Mouse (Mus musculus) megakaryocyte, embryonic 14.5 days (primary cell): ENCODE measurements around the gene Copz1.

Source experiments
- FLI1 ChIP-seq: IDR thresholded peaks from 2 replicates; pipeline ENCODE4 v1.6.1; 2012; ENCODE audit warnings: low read length, inconsistent platforms, mixed read lengths
- GATA1 ChIP-seq: IDR thresholded peaks from 3 replicates; pipeline ENCODE4 v1.6.1; 2012; ENCODE audit warnings: mixed read lengths, low read length, inconsistent platforms, borderline replicate concordance

DNA sequence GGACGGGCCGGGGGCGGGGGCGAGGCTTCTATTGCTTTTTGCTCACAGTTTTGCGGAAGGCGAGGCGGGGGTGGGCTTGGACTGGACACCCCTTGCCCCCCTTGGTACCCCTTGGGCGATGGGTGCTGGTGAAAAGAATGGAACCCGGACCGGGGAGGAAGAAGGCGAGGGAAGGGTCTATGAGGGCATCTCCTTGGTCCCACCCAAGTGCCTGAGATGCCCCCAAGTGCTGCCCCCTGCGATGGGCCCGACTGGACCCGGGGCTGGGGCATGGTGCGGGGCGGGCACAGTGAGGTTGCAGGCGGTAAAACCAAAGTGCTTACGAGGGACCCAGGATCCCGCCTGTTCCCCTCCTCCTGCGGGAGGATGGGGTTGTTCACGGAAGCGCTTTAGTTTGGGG, 41.7 kb downstream of the Copz1 start:
- TF ChIP-seq GATA1: no peak
- TF ChIP-seq FLI1: no peak
